Mouse (Mus musculus) limb, embryonic 11.5 days (tissue): ENCODE results near the gene Coro2a. TPM values are rescaled to one million over a fixed set of nuclear protein-coding genes. Genes with fewer than 3 reads are reported as not detected.
A peak's percentile ranks its signal among the peaks of the same experiment; 100 is the strongest.

Experiments
- ATAC-seq: fragments of 200-750 bp; cut with Nextera tagmentation; 2 replicates; pipeline ENCODE4 v1.8.0; 2017; ENCODE audit warnings: low read depth; ENCODE audit not compliant: insufficient number of reproducible peaks, low FRiP score, low TSS enrichment
- DNase-seq: peaks from one replicate; pipeline ENCODE4 v3.0.0-alpha.2; 2015; ENCODE audit warnings: low spot score
- H3K27ac ChIP-seq: fragments of 300-500 bp; sonication (generic); replicated peaks from 2 replicates; pipeline ENCODE4 v1.5.1; 2014; ENCODE audit warnings: low read depth, mild to moderate bottlenecking, low read length
- H3K27me3 ChIP-seq: fragments of 300-500 bp; sonication (generic); 2 replicates; pipeline ENCODE4 v1.6.1; 2014; ENCODE audit warnings: mild to moderate bottlenecking, low read length, mixed read lengths; ENCODE audit not compliant: control insufficient read depth, insufficient read depth
- H3K36me3 ChIP-seq: fragments of 300-500 bp; sonication (generic); 2 replicates; pipeline ENCODE4 v1.6.1; 2014; ENCODE audit warnings: mild to moderate bottlenecking, low read length, moderate library complexity, mixed read lengths; ENCODE audit not compliant: control insufficient read depth, insufficient read depth
- H3K4me1 ChIP-seq: fragments of 300-500 bp; sonication (generic); 2 replicates; pipeline ENCODE4 v1.6.1; 2014; ENCODE audit warnings: low read length, mixed read lengths; ENCODE audit not compliant: control insufficient read depth, insufficient read depth
- H3K4me2 ChIP-seq: fragments of 300-500 bp; sonication (generic); 2 replicates; pipeline ENCODE4 v1.6.1; 2014; ENCODE audit warnings: low read depth, mild to moderate bottlenecking, moderate library complexity; ENCODE audit not compliant: severe bottlenecking
- H3K4me3 ChIP-seq: fragments of 300-500 bp; sonication (generic); 2 replicates; pipeline ENCODE4 v1.5.1; 2014; ENCODE audit warnings: low read depth, low read length
- H3K9ac ChIP-seq: fragments of 300-500 bp; sonication (generic); 2 replicates; pipeline ENCODE4 v1.6.1; 2014; ENCODE audit warnings: mild to moderate bottlenecking, low read length
- H3K9me3 ChIP-seq: fragments of 300-500 bp; sonication (generic); 2 replicates; pipeline ENCODE4 v1.6.1; 2016; ENCODE audit warnings: low read length; ENCODE audit not compliant: control insufficient read depth
- WGBS: fragments of 180-500 bp; shearing (Covaris S2); extraction: QIAGEN DNeasy Blood & Tissue Kit; methylation state at CpG from one replicate; pipeline ENCODE4 v1.1.7; 2014; 5-methylcytosine and 5-hydroxymethylcytosine counted together
- polyA plus RNA-seq: library from polyadenylated mRNA; unstranded; fragments of >200 nt; fragmentation: Nextera tagmentation; extraction: Ambion mirVana; gene quantifications from 2 replicates; pipeline ENCODE4 v1.2.1, GENCODE M21; 2014

Gene Coro2a
- polyA plus RNA-seq, 1 experiment from 2014 or later, result 1.7 TPM

GRCm38 (mm10) chr4:46543366-46544050, 58.5 kb downstream of the Coro2a start:
- DNase-seq (no peak), ATAC-seq (no peak)
- no peak overlapping the region for H3K4me3 ChIP-seq
- H3K9me3 ChIP-seq, result no peaks in the 10 kb centered on the region
- WGBS, result 94% methylated on average over 13 of the region's 13 CpGs
- no peaks in the 10 kb centered on the region; the same call in 1 of the 2 replicates for H3K27me3 ChIP-seq
- H3K36me3 ChIP-seq, result no peaks in the 10 kb centered on the region
- no peak overlapping the region for H3K4me2 ChIP-seq
- H3K27ac ChIP-seq, result no peak overlapping the region
- no peaks in the 10 kb centered on the region for H3K4me1 ChIP-seq
- H3K9ac ChIP-seq, result no peak overlapping the region

- Histone ChIP-seq H3K9me3 (no peaks in the 10 kb centered on the region), H3K4me2 (no peak overlapping the region), H3K27ac (no peak overlapping the region), H3K9ac (no peak overlapping the region), H3K27me3 (peaks cover 9% of the 10 kb centered on the region), H3K36me3 (no peaks in the 10 kb centered on the region), H3K4me3 (no peak overlapping the region), H3K4me1 (no peaks in the 10 kb centered on the region)
- ATAC-seq (no peak), DNase-seq (no peak)
- WGBS, result 43% methylated on average over 9 of the region's 9 CpGs
Measured at GRCm38 (mm10) chr4:46541707-46542106, 60.3 kb downstream of the Coro2a start.

GRCm38 (mm10) chr4:46539167-46539566, 62.8 kb downstream of the Coro2a start:
- 53% methylated on average over 9 of the region's 9 CpGs for WGBS

GRCm38 (mm10) chr4:46535840-46536361, 66.1 kb downstream of the Coro2a start, which contains the start of gene Trim14:
Gene Trim14 (minus strand): TSS chr4:46536141.
- peak within 1 kb of the TSS; percentile 41 for H3K4me3 ChIP-seq
- peak within 1 kb of the TSS; percentile 50 for H3K9ac ChIP-seq
- ATAC-seq, result peak; percentile 73
- H3K36me3 ChIP-seq, result no peaks in the 10 kb centered on the region
- H3K27ac ChIP-seq, result no peak within 1 kb of the TSS
- H3K27me3 ChIP-seq, result peaks cover 40% of the 10 kb centered on the region
- H3K4me2 ChIP-seq, result peak within 1 kb of the TSS; percentile 69
- no peaks in the 10 kb centered on the region for H3K9me3 ChIP-seq
- DNase-seq, result peak; percentile 67
- WGBS, result under 1% methylated on average over 46 of the region's 46 CpGs
- H3K4me1 ChIP-seq, result peaks cover 2% of the 10 kb centered on the region; the same call in 1 of the 2 replicates

More at GRCm38 (mm10) chr4:46539167-46539566, 62.8 kb downstream of the Coro2a start:
- DNase-seq (no peak), ATAC-seq (no peak)
- peaks cover 34% of the 10 kb centered on the region for H3K27me3 ChIP-seq
- no peaks in the 10 kb centered on the region for H3K9me3 ChIP-seq
- no peak overlapping the region for H3K9ac ChIP-seq
- H3K4me1 ChIP-seq, result peaks cover 2% of the 10 kb centered on the region; the same call in 1 of the 2 replicates
- H3K4me3 ChIP-seq, result no peak overlapping the region
- no peak overlapping the region for H3K27ac ChIP-seq
- H3K4me2 ChIP-seq, result no peak overlapping the region
- H3K36me3 ChIP-seq, result no peaks in the 10 kb centered on the region

GRCm38 (mm10) chr4:46535094-46535830, 66.7 kb downstream of the Coro2a start:
- Histone ChIP-seq H3K4me2 (peak overlapping the region; percentile 69), H3K27ac (no peak overlapping the region), H3K36me3 (no peaks in the 10 kb centered on the region), H3K4me1 (peaks cover 2% of the 10 kb centered on the region; the same call in 1 of the 2 replicates), H3K27me3 (peaks cover 40% of the 10 kb centered on the region), H3K9ac (peak overlapping the region; percentile 50), H3K4me3 (peak overlapping the region; percentile 41), H3K9me3 (no peaks in the 10 kb centered on the region)
- 5% methylated on average over 16 of the region's 16 CpGs for WGBS
- DNase-seq (no peak), ATAC-seq (no peak)

GRCm38 (mm10) chr4:46533934-46534720, 67.9 kb downstream of the Coro2a start:
- Histone ChIP-seq H3K27ac (no peak overlapping the region), H3K36me3 (no peaks in the 10 kb centered on the region), H3K4me3 (peak overlapping the region; percentile 7; the same call in 1 of the 2 replicates), H3K9me3 (no peaks in the 10 kb centered on the region), H3K9ac (no peak overlapping the region), H3K27me3 (peaks cover 40% of the 10 kb centered on the region), H3K4me1 (peaks cover 2% of the 10 kb centered on the region; the same call in 1 of the 2 replicates), H3K4me2 (no peak overlapping the region)
- ATAC-seq (no peak), DNase-seq (peak; percentile 39)
- WGBS, result 8% methylated on average over 29 of the region's 29 CpGs

- no peak overlapping the region for H3K27ac ChIP-seq
- peaks cover 2% of the 10 kb centered on the region; the same call in 1 of the 2 replicates for H3K4me1 ChIP-seq
- no peak for ATAC-seq
- no peaks in the 10 kb centered on the region for H3K36me3 ChIP-seq
- no peak for DNase-seq
- H3K9me3 ChIP-seq, result no peaks in the 10 kb centered on the region
- H3K9ac ChIP-seq, result no peak overlapping the region
- H3K27me3 ChIP-seq, result peaks cover 36% of the 10 kb centered on the region
- 69% methylated on average over 7 of the region's 7 CpGs for WGBS
- no peak overlapping the region for H3K4me3 ChIP-seq
- no peak overlapping the region for H3K4me2 ChIP-seq
Measured at GRCm38 (mm10) chr4:46532926-46533325, 69.1 kb downstream of the Coro2a start.

- no peak overlapping the region for H3K4me3 ChIP-seq
- H3K27me3 ChIP-seq, result peaks cover 32% of the 10 kb centered on the region
- no peak for DNase-seq
- no peak for ATAC-seq
- peaks cover 2% of the 10 kb centered on the region; the same call in 1 of the 2 replicates for H3K4me1 ChIP-seq
- no peaks in the 10 kb centered on the region for H3K9me3 ChIP-seq
- no peak overlapping the region for H3K9ac ChIP-seq
- no peak overlapping the region for H3K27ac ChIP-seq
- H3K4me2 ChIP-seq, result no peak overlapping the region
- WGBS, result 89% methylated on average over 2 of the region's 2 CpGs
- H3K36me3 ChIP-seq, result no peaks in the 10 kb centered on the region
Measured at GRCm38 (mm10) chr4:46532511-46532910, 69.5 kb downstream of the Coro2a start.
